Mouse (Mus musculus) splenic B cell, adult 2 months (primary cell): ENCODE measurements around the gene Igflr1.

ENCODE experiments used
- DNase-seq: peaks from one replicate; pipeline ENCODE4 v3.0.0-alpha.2; 2011; ENCODE audit warnings: low read depth, low spot score
- H3K27me3 ChIP-seq: 2 replicates; pipeline ENCODE4 v1.6.1; 2012; ENCODE audit warnings: mild to moderate bottlenecking, low read length, moderate library complexity, mixed read lengths; ENCODE audit not compliant: control insufficient read depth, poor library complexity, insufficient read depth, severe bottlenecking
- H3K36me3 ChIP-seq: 2 replicates; pipeline ENCODE4 v1.6.1; 2012; ENCODE audit warnings: mild to moderate bottlenecking, low read length, moderate library complexity, mixed read lengths; ENCODE audit not compliant: control insufficient read depth, poor library complexity, insufficient read depth, severe bottlenecking

Igflr1 gene

GRCm38 (mm10) chr7:30607706-30608309, 42.6 kb downstream of the Igflr1 start:
- no peaks in the 10 kb centered on the region for H3K36me3 ChIP-seq
- peak; percentile 84 for DNase-seq
- no peaks in the 10 kb centered on the region for H3K27me3 ChIP-seq

GRCm38 (mm10) chr7:30608476-30608875, 43.2 kb downstream of the Igflr1 start:
- H3K36me3 ChIP-seq = no peaks in the 10 kb centered on the region
- DNase-seq = no peak
- no peaks in the 10 kb centered on the region for H3K27me3 ChIP-seq

GRCm38 (mm10) chr7:30610043-30610442, 44.8 kb downstream of the Igflr1 start:
- no peak for DNase-seq
- H3K27me3 ChIP-seq = no peaks in the 10 kb centered on the region

GRCm38 (mm10) chr7:30612654-30613402, 47.6 kb downstream of the Igflr1 start, which contains the start of gene Upk1a:
Gene Upk1a (minus strand): TSS chr7:30612847.
- Histone ChIP-seq H3K36me3 (peaks cover 2% of the 10 kb centered on the region; the same call in 1 of the 2 replicates), H3K27me3 (no peaks in the 10 kb centered on the region)
- DNase-seq = no peak

More at GRCm38 (mm10) chr7:30610043-30610442, 44.8 kb downstream of the Igflr1 start:
- H3K36me3 ChIP-seq = no peaks in the 10 kb centered on the region

- Histone ChIP-seq H3K36me3 (peaks cover 2% of the 10 kb centered on the region; the same call in 1 of the 2 replicates), H3K27me3 (no peaks in the 10 kb centered on the region)
- DNase-seq = peak; percentile 75
These were observed 48.4 kb downstream of the Igflr1 start for GRCm38 (mm10) chr7:30613529-30614112.

- Histone ChIP-seq H3K27me3 (no peaks in the 10 kb centered on the region), H3K36me3 (peaks cover 5% of the 10 kb centered on the region)
- DNase-seq = peak; percentile 56
These were observed 49.2 kb downstream of the Igflr1 start for GRCm38 (mm10) chr7:30614454-30614853.

GRCm38 (mm10) chr7:30615049-30615760, 50.0 kb downstream of the Igflr1 start:
- Histone ChIP-seq H3K27me3 (no peaks in the 10 kb centered on the region), H3K36me3 (peaks cover 6% of the 10 kb centered on the region)
- DNase-seq = no peak
